Mouse (Mus musculus) MEL (cell line): ENCODE measurements around the gene Bcat1. TPM values are rescaled to one million over a fixed set of nuclear protein-coding genes. Genes with fewer than 3 reads are reported as not detected.

ENCODE experiments used
- DNase-seq: peaks from one replicate; pipeline ENCODE4 v3.0.0; 2011; ENCODE audit warnings: low read depth, low spot score
- H3K27ac ChIP-seq: 2 replicates; pipeline ENCODE4 v1.5.1; 2012; ENCODE audit warnings: low read depth, mild to moderate bottlenecking, control low read depth, low read length, moderate library complexity; ENCODE audit not compliant: control insufficient read depth
- H3K27me3 ChIP-seq, 2 experiments: fragments of 150-350 bp in 1 of 2; sonication (generic) in 1 of 2; 2 replicates each; pipeline ENCODE4 v1.6.1; 2012; ENCODE audit warnings: low read length in 2 of 2, mild to moderate bottlenecking in 2 of 2, improper control_type of control experiment in 1 of 2, moderate library complexity in 1 of 2; ENCODE audit not compliant: insufficient read depth in 2 of 2, control insufficient read depth in 1 of 2
- H3K36me3 ChIP-seq, 2 experiments: 2 replicates each; pipeline ENCODE4 v1.6.1; 2012 to 2014; ENCODE audit warnings: low read length in 2 of 2, improper control_type of control experiment in 1 of 2, inconsistent platforms in 1 of 2, mild to moderate bottlenecking in 1 of 2; ENCODE audit not compliant: insufficient read depth in 2 of 2, control insufficient read depth in 1 of 2
- H3K4me1 ChIP-seq, 2 experiments: fragments of 150-350 bp in 1 of 2; sonication (generic) in 1 of 2; 2 replicates each; pipeline ENCODE4 v1.6.1; 2012; ENCODE audit warnings: low read length in 2 of 2, improper control_type of control experiment in 1 of 2, mild to moderate bottlenecking in 1 of 2; ENCODE audit not compliant: insufficient read depth in 2 of 2, control insufficient read depth in 1 of 2
- H3K4me3 ChIP-seq, 2 experiments: fragments of 150-350 bp in 1 of 2; sonication (generic) in 1 of 2; 2 replicates each; pipeline ENCODE4 v1.5.1; 2012; ENCODE audit warnings: low read depth in 2 of 2, low read length in 2 of 2, mild to moderate bottlenecking in 2 of 2, moderate library complexity in 2 of 2, control low read depth in 1 of 2, improper control_type of control experiment in 1 of 2; ENCODE audit not compliant: control insufficient read depth in 1 of 2, insufficient read depth in 1 of 2
- H3K79me2 ChIP-seq: 2 replicates; pipeline ENCODE4 v1.6.1; 2012; ENCODE audit warnings: mild to moderate bottlenecking, low read length, moderate library complexity; ENCODE audit not compliant: control insufficient read depth, poor library complexity, insufficient read depth
- H3K9ac ChIP-seq: 2 replicates; pipeline ENCODE4 v1.6.1; 2012; ENCODE audit warnings: low read depth, mild to moderate bottlenecking, control low read depth, low read length, moderate library complexity; ENCODE audit not compliant: control insufficient read depth, poor library complexity, severe bottlenecking
- H3K9me3 ChIP-seq: fragments of 150-350 bp; sonication (generic); replicated peaks from 2 replicates; pipeline ENCODE4 v1.6.1; 2012; ENCODE audit warnings: mild to moderate bottlenecking, low read length, improper control_type of control experiment, moderate library complexity; ENCODE audit not compliant: insufficient read depth
- BHLHE40 ChIP-seq: IDR thresholded peaks from 2 replicates; pipeline ENCODE4 v1.6.1; 2012; ENCODE audit warnings: low read depth, mild to moderate bottlenecking, inconsistent platforms, low read length, improper control_type of control experiment, borderline replicate concordance
- CHD1 ChIP-seq: IDR thresholded peaks from 2 replicates; pipeline ENCODE4 v1.6.1; 2012; ENCODE audit warnings: low read depth, mild to moderate bottlenecking, inconsistent platforms, low read length, improper control_type of control experiment
- E2F4 ChIP-seq: IDR thresholded peaks from 2 replicates; pipeline ENCODE4 v1.6.1; 2011; ENCODE audit warnings: low read depth, low read length, improper control_type of control experiment, borderline replicate concordance
- EP300 ChIP-seq, 2 experiments: IDR thresholded peaks; 2 replicates each; pipeline ENCODE4 v1.6.1; 2011; ENCODE audit warnings: improper control_type of control experiment in 2 of 2, low read length in 2 of 2, low read depth in 1 of 2, mild to moderate bottlenecking in 1 of 2
- GATA1 ChIP-seq: IDR thresholded peaks from 2 replicates; pipeline ENCODE4 v1.6.1; 2011; ENCODE audit warnings: low read depth, low read length, improper control_type of control experiment
- HCFC1 ChIP-seq: IDR thresholded peaks from 2 replicates; pipeline ENCODE4 v1.6.1; 2012; ENCODE audit warnings: low read depth, mild to moderate bottlenecking, inconsistent platforms, low read length, improper control_type of control experiment, moderate library complexity
- JUND ChIP-seq: IDR thresholded peaks from 2 replicates; pipeline ENCODE4 v1.6.1; 2011; ENCODE audit warnings: low read depth, mild to moderate bottlenecking, improper control_type of control experiment, low read length
- MAX ChIP-seq: IDR thresholded peaks from 2 replicates; pipeline ENCODE4 v1.6.1; 2011; ENCODE audit warnings: low read length, improper control_type of control experiment
- MEF2A ChIP-seq: IDR thresholded peaks from 2 replicates; pipeline ENCODE4 v1.6.1; 2014; ENCODE audit warnings: low read depth, mild to moderate bottlenecking, inconsistent platforms, low read length, improper control_type of control experiment; ENCODE audit not compliant: poor library complexity, insufficient replicate concordance, severe bottlenecking; ENCODE audit errors: extremely low read depth
- MXI1 ChIP-seq: IDR thresholded peaks from 2 replicates; pipeline ENCODE4 v1.6.1; 2011; ENCODE audit warnings: mild to moderate bottlenecking, low read depth, low read length, improper control_type of control experiment
- MYB ChIP-seq: IDR thresholded peaks from 2 replicates; pipeline ENCODE4 v1.6.1; 2011; ENCODE audit warnings: mild to moderate bottlenecking, low read depth, low read length, improper control_type of control experiment
- NELFE ChIP-seq: IDR thresholded peaks from 2 replicates; pipeline ENCODE4 v1.6.1; 2011; ENCODE audit warnings: low read depth, low read length, improper control_type of control experiment
- NRF1 ChIP-seq: IDR thresholded peaks from 2 replicates; pipeline ENCODE4 v1.6.1; 2014; ENCODE audit warnings: low read depth, mild to moderate bottlenecking, inconsistent platforms, low read length, improper control_type of control experiment, moderate library complexity; ENCODE audit not compliant: poor library complexity, insufficient read depth, severe bottlenecking
- SMC3 ChIP-seq: IDR thresholded peaks from 2 replicates; pipeline ENCODE4 v1.6.1; 2011; ENCODE audit warnings: low read depth, low read length, improper control_type of control experiment
- TAL1 ChIP-seq: IDR thresholded peaks from 2 replicates; pipeline ENCODE4 v1.6.1; 2012; ENCODE audit warnings: mild to moderate bottlenecking, inconsistent platforms, low read length, moderate library complexity, mixed read lengths
- TBP ChIP-seq: IDR thresholded peaks from 2 replicates; pipeline ENCODE4 v1.8.0; 2011; ENCODE audit warnings: low read depth, low read length, improper control_type of control experiment
- USF1 ChIP-seq: IDR thresholded peaks from 2 replicates; pipeline ENCODE4 v1.6.1; 2014; ENCODE audit warnings: low read depth, mild to moderate bottlenecking, inconsistent platforms, low read length, improper control_type of control experiment, moderate library complexity
- USF2 ChIP-seq, 2 experiments: IDR thresholded peaks; 2 replicates each; pipeline ENCODE4 v1.6.1; 2011 to 2012; ENCODE audit warnings: improper control_type of control experiment in 2 of 2, low read length in 2 of 2, borderline replicate concordance in 1 of 2, inconsistent platforms in 1 of 2, low read depth in 1 of 2, mild to moderate bottlenecking in 1 of 2; ENCODE audit not compliant: insufficient read depth in 1 of 2
- ZMIZ1 ChIP-seq: IDR thresholded peaks from 2 replicates; pipeline ENCODE4 v1.6.1; 2012; ENCODE audit warnings: low read depth, mild to moderate bottlenecking, inconsistent platforms, low read length, improper control_type of control experiment, moderate library complexity
- polyA plus RNA-seq, 2 experiments: library from polyadenylated mRNA; stranded (reverse) in 1 of 2; unstranded in 1 of 2; fragments of >175 nt in 1 of 2; fragments of >200 nt in 1 of 2; gene quantifications; 2 replicates each; pipeline versions ENCODE4 v1.2.1 to v1.2.4; 2012; ENCODE audit warnings: low replicate concordance in 2 of 2, low read depth in 1 of 2; ENCODE audit not compliant: insufficient read length in 2 of 2, insufficient read depth in 1 of 2, missing spikeins in 1 of 2
- total RNA-seq: library from RNA; depleted of rRNA; stranded (reverse); fragments of 300-350 nt; gene quantifications from 2 replicates; pipeline ENCODE4 v1.2.3, GENCODE M21; 2012

The Bcat1 gene
- total and polyA plus RNA-seq, 3 experiments: not detected

DNA sequence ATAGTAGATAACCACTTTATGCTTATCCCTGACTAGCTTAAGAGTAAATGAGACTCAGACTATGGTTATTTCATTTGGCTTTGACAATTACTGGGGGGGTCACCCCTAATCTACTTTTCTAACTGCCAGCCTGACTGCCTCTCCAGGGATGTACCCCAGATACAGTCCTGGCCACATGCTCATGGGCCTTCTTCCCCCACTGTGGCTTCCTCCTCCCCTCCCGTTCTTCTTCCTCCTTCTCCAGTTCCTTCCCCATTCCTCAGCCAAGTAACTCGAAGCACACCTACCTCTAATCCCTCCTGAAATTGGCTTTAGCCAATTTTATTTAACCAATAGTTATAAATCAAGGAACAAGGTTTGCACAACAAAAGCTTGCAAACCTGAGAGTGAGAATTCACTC, 6.1 kb downstream of the Bcat1 start:
- DNase-seq: no peak
- no peak overlapping the region for H3K27ac ChIP-seq
- no peaks in the 10 kb centered on the region for H3K79me2 ChIP-seq
- H3K9ac ChIP-seq: no peak overlapping the region
- H3K36me3 ChIP-seq: no peaks in the 10 kb centered on the region
- H3K4me3 ChIP-seq: no peak overlapping the region
- H3K4me1 ChIP-seq: no peaks in the 10 kb centered on the region
- peaks cover 0 to 1% of the 10 kb centered on the region in 2 experiments; a peak in 1 of 4 replicates for H3K27me3 ChIP-seq
- TF ChIP-seq EP300 (IDR thresholded peaks at IDR 0.05; ENCODE audit: low read depth in 1 of 2, low read length in 2 of 2): no peak
- TF ChIP-seq TAL1: no peak
- TF ChIP-seq MXI1: no peak
- TF ChIP-seq E2F4: no peak
- TF ChIP-seq SMC3: no peak
- TF ChIP-seq NELFE: no peak
- TF ChIP-seq MYB: no peak
- TF ChIP-seq JUND: no peak
- TF ChIP-seq USF1: no peak
- TF ChIP-seq HCFC1: no peak
- no peak for TF ChIP-seq USF2 (IDR thresholded peaks at IDR 0.05; ENCODE audit: borderline replicate concordance in 1 of 2, insufficient read depth in 1 of 2, low read depth in 1 of 2, low read length in 2 of 2)
- no peak for TF ChIP-seq TBP
- TF ChIP-seq GATA1: no peak
- TF ChIP-seq NRF1: no peak
- TF ChIP-seq MEF2A: no peak
- TF ChIP-seq MAX: no peak
- no peak for TF ChIP-seq CHD1
- TF ChIP-seq ZMIZ1: no peak
- no peak for TF ChIP-seq BHLHE40
- H3K9me3 ChIP-seq: no peaks in the 10 kb centered on the region

DNA sequence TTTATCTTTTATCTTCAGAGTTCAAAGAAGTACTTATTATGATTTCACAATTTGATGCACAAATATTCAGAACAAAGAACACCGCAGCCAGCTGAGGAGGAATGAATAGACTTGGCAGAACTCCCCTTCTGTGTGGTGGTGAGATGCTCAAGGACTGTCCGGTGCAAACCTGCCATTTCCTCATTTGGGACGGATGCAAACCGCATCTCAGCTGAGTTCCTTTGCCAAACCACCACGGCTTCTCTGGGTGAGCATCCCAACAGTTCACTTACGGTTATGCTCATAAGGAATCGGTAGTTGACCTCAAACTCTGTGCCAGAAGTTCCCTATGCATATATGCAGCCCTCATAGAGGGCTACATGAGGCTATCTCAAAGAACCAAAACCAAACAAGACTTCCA, 6.6 kb downstream of the Bcat1 start:
- H3K9ac ChIP-seq: no peak overlapping the region
- no peaks in the 10 kb centered on the region for H3K4me1 ChIP-seq
- no peak for DNase-seq
- H3K27me3 ChIP-seq: peaks cover 0 to 1% of the 10 kb centered on the region in 2 experiments; a peak in 1 of 4 replicates
- TF ChIP-seq CHD1 (no peak), HCFC1 (no peak), MEF2A (no peak), ZMIZ1 (no peak), GATA1 (no peak)
- TF ChIP-seq, all 39 proteins: peak for 0
- Histone ChIP-seq H3K27ac (no peak overlapping the region), H3K79me2 (no peaks in the 10 kb centered on the region), H3K4me3 (no peak overlapping the region), H3K9me3 (no peaks in the 10 kb centered on the region), H3K36me3 (no peaks in the 10 kb centered on the region)
